Mouse (Mus musculus) forebrain, embryonic 10.5 days (tissue): ENCODE data around the gene Eddm3b. TPM values are rescaled to one million over a fixed set of nuclear protein-coding genes. Genes with fewer than 3 reads are reported as not detected.

Source experiments
- DNase-seq: peaks from one replicate; pipeline ENCODE4 v3.0.0-alpha.2; 2017; ENCODE audit warnings: low spot score; ENCODE audit errors: extremely low spot score
- H3K27ac ChIP-seq: fragments of 300-500 bp; sonication (generic); 2 replicates; pipeline ENCODE4 v1.5.1; 2016; ENCODE audit warnings: mild to moderate bottlenecking
- H3K27me3 ChIP-seq: fragments of 300-500 bp; sonication (generic); 2 replicates; pipeline ENCODE4 v1.6.1; 2016; ENCODE audit warnings: mild to moderate bottlenecking; ENCODE audit not compliant: poor library complexity, severe bottlenecking
- H3K36me3 ChIP-seq: fragments of 300-500 bp; sonication (generic); replicated peaks from 2 replicates; pipeline ENCODE4 v1.6.1; 2016; ENCODE audit warnings: mild to moderate bottlenecking, moderate library complexity
- H3K4me1 ChIP-seq: fragments of 300-500 bp; sonication (generic); 2 replicates; pipeline ENCODE4 v1.6.1; 2016
- H3K4me3 ChIP-seq: fragments of 300-500 bp; sonication (generic); 2 replicates; pipeline ENCODE4 v1.5.1; 2016; ENCODE audit warnings: mild to moderate bottlenecking, moderate library complexity
- H3K9me3 ChIP-seq: fragments of 300-500 bp; sonication (generic); 2 replicates; pipeline ENCODE4 v1.6.1; 2016; ENCODE audit warnings: mild to moderate bottlenecking, moderate library complexity
- WGBS: fragments of 180-500 bp; shearing (Covaris S2); methylation state at CpG from one replicate; pipeline ENCODE4 v1.1.7; 2016; 5-methylcytosine and 5-hydroxymethylcytosine counted together
- polyA plus RNA-seq: library from polyadenylated mRNA; unstranded; fragments of >200 nt; fragmentation: Nextera tagmentation; extraction: Ambion mirVana; gene quantifications from 2 replicates; pipeline ENCODE4 v1.2.1, GENCODE M21; 2016

Gene Eddm3b
- polyA plus RNA-seq, 1 experiment from 2014 or later: not detected

DNA sequence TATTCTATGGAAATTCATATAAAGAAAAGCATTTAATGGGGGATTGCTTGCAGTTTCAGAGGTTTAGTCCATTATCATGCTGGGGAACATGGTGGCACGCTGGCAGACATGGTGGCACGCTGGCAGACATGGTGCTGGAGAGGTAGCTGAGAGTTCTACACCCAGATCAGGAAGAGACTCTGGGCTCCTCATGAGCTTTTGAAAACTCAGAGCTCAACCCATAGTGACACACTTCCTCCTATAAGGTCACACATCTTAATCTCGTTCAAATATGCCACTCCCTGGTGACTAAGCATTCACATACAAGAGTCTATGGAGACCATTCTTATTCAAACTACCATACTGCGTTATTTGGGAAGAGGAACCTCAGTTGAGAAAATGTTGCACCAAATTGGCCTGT lies 18.1 kb downstream of the Eddm3b start:
- WGBS: 93% methylated on average over 4 of the region's 4 CpGs
- no peaks in the 10 kb centered on the region for H3K4me1 ChIP-seq
- H3K27me3 ChIP-seq: no peaks in the 10 kb centered on the region
- no peak overlapping the region for H3K27ac ChIP-seq
- DNase-seq: no peak
- no peaks in the 10 kb centered on the region for H3K36me3 ChIP-seq
- no peaks in the 10 kb centered on the region for H3K9me3 ChIP-seq
- H3K4me3 ChIP-seq: no peak overlapping the region

DNA sequence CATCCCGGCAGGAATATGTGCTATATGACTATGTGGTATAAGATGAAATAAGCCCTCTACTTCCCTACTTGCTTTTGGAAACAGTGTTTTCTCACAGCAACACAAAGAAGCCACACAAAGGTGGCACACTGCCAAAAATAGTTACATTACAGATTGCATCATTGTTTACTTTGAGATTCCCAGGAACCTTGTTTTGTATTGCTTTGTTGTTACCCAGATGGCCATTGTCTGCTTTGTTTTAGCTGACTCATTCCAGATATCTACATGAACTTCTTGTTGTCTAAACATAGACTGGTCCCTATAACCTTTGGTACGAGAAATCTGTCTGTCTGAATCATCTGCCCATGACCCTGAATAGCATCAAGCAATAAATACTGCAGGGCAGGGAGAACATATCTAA lies 26.1 kb downstream of the Eddm3b start:
- H3K4me3 ChIP-seq: no peak overlapping the region
- no peak overlapping the region for H3K27ac ChIP-seq
- H3K36me3 ChIP-seq: no peaks in the 10 kb centered on the region
- no peak for DNase-seq
- no peaks in the 10 kb centered on the region for H3K27me3 ChIP-seq
- H3K9me3 ChIP-seq: no peaks in the 10 kb centered on the region
- H3K4me1 ChIP-seq: no peaks in the 10 kb centered on the region
- 91% methylated on average over 2 of the region's 2 CpGs for WGBS

DNA sequence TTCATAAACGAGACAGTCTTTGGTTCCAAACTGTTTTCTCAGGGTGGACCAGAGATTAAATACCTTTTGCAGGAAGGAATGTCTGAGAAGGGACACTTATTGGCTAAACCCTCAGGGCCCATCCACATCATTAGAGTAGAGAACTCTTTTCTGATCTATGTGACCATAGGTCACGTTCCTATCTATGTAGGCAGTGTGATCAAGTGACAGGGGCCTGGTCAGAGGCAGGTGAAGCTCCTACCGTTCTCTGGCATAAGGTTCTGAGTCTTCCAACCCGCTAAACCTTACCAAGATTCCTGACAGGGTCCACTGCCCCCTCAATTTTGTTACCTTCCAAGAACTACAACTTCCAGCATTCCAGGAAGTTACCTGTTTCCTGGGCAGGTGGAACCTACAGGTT lies 27.9 kb downstream of the Eddm3b start:
- no peak for DNase-seq

DNA sequence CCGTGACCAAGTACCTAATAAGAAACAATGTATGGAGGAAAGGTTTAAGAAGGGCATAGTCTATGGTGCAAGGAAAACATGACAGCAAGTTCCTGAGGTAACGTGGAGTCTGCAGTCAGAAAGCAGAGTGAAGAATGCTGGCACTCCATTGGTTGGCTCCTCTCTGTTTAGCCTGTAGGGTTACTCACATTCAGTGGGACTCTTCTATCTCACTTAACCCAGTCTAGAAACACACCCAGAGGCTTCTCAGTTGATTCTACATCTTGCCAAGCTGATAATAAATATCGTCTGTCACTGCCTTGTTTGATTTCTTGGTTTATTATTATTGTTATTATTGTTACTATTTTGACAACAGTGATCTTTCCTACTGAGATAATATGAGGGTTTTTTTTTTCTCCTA lies 28.3 kb downstream of the Eddm3b start:
- Histone ChIP-seq H3K27me3 (no peaks in the 10 kb centered on the region), H3K4me3 (no peak overlapping the region), H3K9me3 (no peaks in the 10 kb centered on the region), H3K27ac (no peak overlapping the region), H3K4me1 (peaks cover 9% of the 10 kb centered on the region), H3K36me3 (no peaks in the 10 kb centered on the region)
- 84% methylated on average over 3 of the region's 3 CpGs for WGBS
- DNase-seq: no peak

More for the DNA sequence above, 27.9 kb downstream of the Eddm3b start:
- Histone ChIP-seq H3K4me3 (no peak overlapping the region), H3K27me3 (no peaks in the 10 kb centered on the region), H3K4me1 (peaks cover 8% of the 10 kb centered on the region), H3K27ac (no peak overlapping the region), H3K36me3 (no peaks in the 10 kb centered on the region), H3K9me3 (no peaks in the 10 kb centered on the region)
- WGBS: 84% methylated on average over 4 of the region's 4 CpGs

DNA sequence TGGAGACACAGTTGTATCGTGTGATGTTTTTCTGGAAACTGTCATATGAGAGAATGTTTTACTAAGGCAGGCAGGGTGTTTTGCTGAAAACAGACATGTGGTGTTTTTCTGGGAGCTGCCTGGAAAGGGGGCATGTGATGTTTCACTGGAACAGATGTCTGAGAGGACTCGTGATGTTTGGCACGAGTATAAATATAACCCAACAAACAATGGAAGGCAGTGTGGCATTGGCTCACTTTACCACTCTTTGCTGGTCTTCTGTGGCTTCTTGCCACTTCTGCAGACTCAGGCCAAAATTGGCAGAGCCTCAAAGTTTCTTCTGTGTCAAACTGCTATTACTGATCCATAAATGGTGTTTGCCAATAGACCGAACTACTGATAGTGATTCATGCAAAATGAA lies 29.1 kb downstream of the Eddm3b start:
- WGBS: 94% methylated on average over 4 of the region's 4 CpGs

DNA sequence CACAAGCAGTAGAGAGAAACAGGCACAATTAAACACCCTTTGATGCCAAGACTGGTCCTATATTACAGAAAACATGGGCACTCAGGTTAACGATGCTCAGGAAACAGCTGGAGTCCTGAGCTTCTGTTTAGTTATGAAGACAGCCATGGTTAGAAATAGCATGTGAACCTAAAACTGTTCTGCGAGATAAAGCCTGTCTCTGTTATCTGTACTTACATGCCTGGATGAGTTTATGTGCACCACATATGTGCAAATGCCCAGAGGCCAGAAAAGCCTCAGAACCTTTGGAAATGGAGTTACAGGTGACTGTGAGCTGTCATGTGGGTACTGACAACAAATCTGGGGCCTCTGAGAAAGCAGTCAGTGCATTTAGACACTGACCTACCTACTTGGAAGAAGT lies 29.7 kb downstream of the Eddm3b start:
- no peaks in the 10 kb centered on the region for H3K36me3 ChIP-seq
- DNase-seq: no peak
- H3K4me1 ChIP-seq: peaks cover 9% of the 10 kb centered on the region
- H3K4me3 ChIP-seq: no peak overlapping the region
- 91% methylated on average over 2 of the region's 2 CpGs for WGBS
- no peaks in the 10 kb centered on the region for H3K9me3 ChIP-seq
- H3K27me3 ChIP-seq: no peaks in the 10 kb centered on the region
- no peak overlapping the region for H3K27ac ChIP-seq

More for the DNA sequence above, 29.1 kb downstream of the Eddm3b start:
- Histone ChIP-seq H3K9me3 (no peaks in the 10 kb centered on the region), H3K36me3 (no peaks in the 10 kb centered on the region), H3K4me1 (peaks cover 9% of the 10 kb centered on the region), H3K27ac (no peak overlapping the region), H3K4me3 (no peak overlapping the region), H3K27me3 (no peaks in the 10 kb centered on the region)
- no peak for DNase-seq

DNA sequence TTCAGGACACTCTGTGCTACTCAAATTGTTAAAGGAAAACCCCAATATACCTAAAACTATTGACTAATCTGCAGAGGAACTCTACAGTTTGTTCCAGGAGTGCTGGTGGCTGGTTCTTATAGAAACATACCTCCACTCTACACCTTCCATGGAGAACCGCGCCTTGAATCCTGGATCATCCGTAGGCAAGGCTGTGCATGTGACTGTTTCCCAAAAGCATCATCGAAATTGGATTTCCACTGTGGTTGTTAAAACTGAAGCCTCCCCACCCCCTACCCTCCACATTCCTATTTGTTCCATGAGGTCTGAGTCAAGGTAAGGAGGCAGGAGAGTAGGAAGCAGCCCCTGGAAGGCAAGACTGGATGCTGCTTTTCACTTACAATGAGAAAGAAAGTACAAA lies 30.2 kb downstream of the Eddm3b start:
- Histone ChIP-seq H3K27me3 (no peaks in the 10 kb centered on the region), H3K9me3 (no peaks in the 10 kb centered on the region), H3K4me3 (no peak overlapping the region), H3K27ac (no peak overlapping the region), H3K4me1 (peaks cover 9% of the 10 kb centered on the region), H3K36me3 (no peaks in the 10 kb centered on the region)
- WGBS: 98% methylated on average over 4 of the region's 4 CpGs
- DNase-seq: no peak

DNA sequence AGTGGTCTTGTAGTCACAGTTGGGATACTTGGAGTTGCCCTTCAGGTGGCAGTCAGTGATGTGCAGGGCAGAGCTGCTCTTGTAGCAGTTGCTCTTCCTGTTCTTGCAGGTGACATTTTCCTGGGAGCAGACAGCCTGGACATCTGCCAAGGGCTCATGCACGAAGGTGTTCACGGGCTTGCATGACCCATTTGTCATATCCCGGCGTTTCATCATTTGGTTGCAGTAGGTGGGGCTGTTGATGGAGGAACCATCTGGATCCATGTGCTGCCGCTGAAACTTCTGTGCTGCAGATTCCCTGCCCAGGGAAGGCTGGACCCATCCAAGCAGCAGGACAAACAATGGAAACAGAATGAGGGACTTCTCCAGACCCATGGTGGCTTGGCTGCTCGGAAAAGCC lies 31.3 kb downstream of the Eddm3b start:
- H3K36me3 ChIP-seq: no peaks in the 10 kb centered on the region
- no peak for DNase-seq
- peaks cover 9% of the 10 kb centered on the region for H3K4me1 ChIP-seq
- H3K9me3 ChIP-seq: no peaks in the 10 kb centered on the region
- no peak overlapping the region for H3K4me3 ChIP-seq
- H3K27me3 ChIP-seq: no peaks in the 10 kb centered on the region
- H3K27ac ChIP-seq: no peak overlapping the region
- WGBS: 93% methylated on average over 6 of the region's 6 CpGs

DNA sequence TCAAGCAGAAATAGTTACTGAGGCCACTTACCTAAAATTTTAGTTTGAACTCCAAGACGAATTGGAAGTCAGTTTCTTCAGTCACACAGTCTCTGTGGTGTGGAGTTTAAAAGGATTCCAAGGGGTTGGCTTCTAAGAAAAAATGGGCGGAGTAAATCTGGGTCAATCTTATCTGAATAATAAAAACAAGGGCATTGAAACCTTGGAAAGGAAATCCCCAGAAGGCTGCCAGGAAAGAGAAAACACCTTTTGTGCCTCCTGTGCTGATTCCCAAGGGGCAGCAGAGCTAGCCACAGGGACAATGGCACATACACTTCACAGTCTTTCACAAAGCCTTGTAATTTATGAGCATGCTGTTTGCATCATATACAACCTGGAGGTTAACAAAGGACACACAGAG lies 32.5 kb downstream of the Eddm3b start, which contains the start of gene Rnase1:
Gene Rnase1 (minus strand): TSS at position 101 of the 400 bp plus-strand sequence.
- no peak within 1 kb of the TSS for H3K4me3 ChIP-seq
- H3K27ac ChIP-seq: no peak within 1 kb of the TSS
- H3K4me1 ChIP-seq: peaks cover 9% of the 10 kb centered on the region
- no peaks in the 10 kb centered on the region for H3K9me3 ChIP-seq
- DNase-seq: no peak
- H3K36me3 ChIP-seq: no peaks in the 10 kb centered on the region
- no peaks in the 10 kb centered on the region for H3K27me3 ChIP-seq
- WGBS: 52% methylated on average over 2 of the region's 2 CpGs

DNA sequence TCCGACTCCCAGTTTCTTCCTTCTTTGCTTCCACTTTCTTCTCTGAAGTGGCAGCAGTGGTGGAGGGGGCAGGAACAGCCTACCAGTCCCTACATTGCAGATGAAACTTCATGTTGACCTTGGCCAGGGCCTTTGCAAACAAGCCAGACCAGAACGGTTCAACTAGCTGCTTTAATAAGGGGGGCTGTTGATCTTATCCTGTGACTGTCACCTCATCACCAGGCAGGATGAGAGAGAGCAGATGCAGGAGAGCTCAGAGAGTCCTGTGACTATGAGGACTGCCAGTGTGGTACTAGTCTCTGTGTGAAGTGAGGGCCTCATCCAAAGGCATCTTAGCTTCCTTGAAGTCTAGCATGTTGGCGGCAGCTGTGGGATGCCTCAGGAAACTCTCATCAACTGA lies 33.8 kb downstream of the Eddm3b start:
- 82% methylated on average over 3 of the region's 3 CpGs for WGBS
- no peaks in the 10 kb centered on the region for H3K27me3 ChIP-seq
- peaks cover 9% of the 10 kb centered on the region for H3K4me1 ChIP-seq
- H3K27ac ChIP-seq: no peak overlapping the region
- no peaks in the 10 kb centered on the region for H3K9me3 ChIP-seq
- H3K4me3 ChIP-seq: no peak overlapping the region
- H3K36me3 ChIP-seq: no peaks in the 10 kb centered on the region
- no peak for DNase-seq

DNA sequence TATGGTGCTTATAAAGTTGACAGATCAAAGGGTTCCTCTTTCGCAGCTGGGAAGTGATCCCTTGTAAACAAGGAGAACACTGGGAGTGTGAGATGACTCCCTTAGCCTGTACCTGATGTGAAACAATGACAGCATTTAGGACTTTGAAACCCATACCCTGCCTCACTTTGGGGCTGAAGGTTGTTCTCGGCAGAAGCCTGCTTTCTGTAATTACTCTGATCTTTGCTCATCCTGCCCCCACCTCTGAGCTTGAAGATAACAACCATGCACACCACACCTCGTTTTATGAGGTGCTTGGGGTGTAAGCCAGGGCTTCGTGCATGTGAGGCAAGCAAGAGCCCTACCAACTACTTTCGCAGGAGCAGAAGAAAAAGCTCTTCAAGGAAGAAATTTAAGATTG lies 34.9 kb downstream of the Eddm3b start:
- Histone ChIP-seq H3K4me1 (peaks cover 12% of the 10 kb centered on the region), H3K9me3 (no peaks in the 10 kb centered on the region), H3K4me3 (no peak overlapping the region), H3K27ac (no peak overlapping the region), H3K36me3 (no peaks in the 10 kb centered on the region), H3K27me3 (no peaks in the 10 kb centered on the region)
- DNase-seq: no peak
- 66% methylated on average over 5 of the region's 5 CpGs for WGBS

DNA sequence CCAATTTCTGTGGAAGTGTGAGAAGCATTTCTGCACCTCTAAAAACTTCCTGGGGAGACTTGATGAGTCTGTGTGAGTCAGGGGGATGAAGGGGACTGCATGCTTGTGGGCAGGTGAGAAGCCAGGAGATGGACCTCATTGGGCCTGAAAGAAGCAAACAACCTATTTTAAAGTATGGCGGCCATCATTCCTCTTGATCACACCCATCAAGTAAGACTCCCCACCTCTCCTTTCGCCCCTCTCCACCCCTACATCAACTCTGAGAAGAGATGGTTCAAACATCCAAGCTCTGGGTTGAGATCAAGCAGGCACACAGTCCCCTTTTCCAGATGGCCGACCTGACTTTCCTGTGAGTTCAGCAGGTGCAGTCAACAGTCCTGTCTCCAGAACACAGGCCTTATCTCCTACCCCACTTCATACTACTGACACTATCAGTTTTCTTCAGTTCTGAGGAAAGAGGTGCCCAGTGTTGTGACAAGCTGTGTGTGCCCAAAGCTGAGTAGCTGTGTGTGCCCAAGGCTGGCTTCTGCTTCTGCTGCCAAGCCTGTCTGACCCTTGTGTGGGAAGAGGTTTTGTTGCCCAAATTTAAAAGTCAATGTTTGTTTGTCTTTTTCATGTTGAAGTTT lies 36.1 kb downstream of the Eddm3b start:
- WGBS: 92% methylated on average over 3 of the region's 3 CpGs
- no peaks in the 10 kb centered on the region for H3K27me3 ChIP-seq
- H3K27ac ChIP-seq: no peak overlapping the region
- H3K9me3 ChIP-seq: no peaks in the 10 kb centered on the region
- no peak for DNase-seq
- H3K4me3 ChIP-seq: no peak overlapping the region
- H3K4me1 ChIP-seq: peaks cover 12% of the 10 kb centered on the region
- no peaks in the 10 kb centered on the region for H3K36me3 ChIP-seq

DNA sequence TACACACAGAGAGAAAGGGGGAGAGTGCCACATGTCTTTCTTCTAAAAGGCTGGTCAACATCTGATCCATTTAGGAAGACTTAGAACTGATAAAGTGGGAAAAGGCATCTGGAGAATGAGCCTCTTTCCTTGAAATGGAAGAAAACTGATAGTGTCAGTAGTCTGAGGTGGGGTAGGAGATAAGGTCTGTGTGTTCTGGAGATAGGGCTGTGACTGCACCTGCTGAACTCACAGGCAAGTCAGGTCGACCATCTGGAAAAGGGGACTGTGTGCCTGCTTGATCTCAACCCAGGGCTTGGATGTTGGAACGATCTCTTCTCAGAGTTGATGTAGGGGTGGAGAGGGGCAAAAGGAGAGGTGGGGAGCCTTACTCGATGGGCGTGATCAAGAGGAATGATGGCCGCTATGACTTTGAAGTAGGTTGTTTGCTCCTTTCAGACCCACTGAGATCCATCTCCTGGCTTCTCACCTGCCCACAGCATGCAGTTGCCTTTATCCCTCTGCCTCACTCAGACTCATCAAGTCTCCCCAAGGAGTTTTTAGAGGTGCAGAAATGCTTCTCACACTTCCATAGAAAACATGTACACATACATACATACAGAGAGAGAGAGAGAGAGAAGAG lies 38.1 kb downstream of the Eddm3b start:
- Histone ChIP-seq H3K4me1 (peaks cover 3% of the 10 kb centered on the region; the same call in 1 of the 2 replicates), H3K4me3 (no peak overlapping the region), H3K36me3 (no peaks in the 10 kb centered on the region), H3K9me3 (no peaks in the 10 kb centered on the region), H3K27ac (no peak overlapping the region), H3K27me3 (no peaks in the 10 kb centered on the region)
- 87% methylated on average over 5 of the region's 5 CpGs for WGBS
- no peak for DNase-seq
